Mouse (Mus musculus) right cerebral cortex, postnatal 25 days (tissue): ENCODE data around the gene Pole4.

Source experiments
- DNase-seq: peaks from one replicate; pipeline ENCODE4 v3.0.0; 2022

Gene Pole4

GRCm38 (mm10) chr6:82705221-82705620 lies at the start of gene Pole4:
Gene Pole4 (minus strand): TSS chr6:82705365.
- DNase-seq, result no peak

GRCm38 (mm10) chr6:82754769-82755168 lies 49.6 kb upstream of the Pole4 start:
- no peak for DNase-seq

GRCm38 (mm10) chr6:82753638-82754361 lies 48.6 kb upstream of the Pole4 start:
- no peak for DNase-seq

DNA sequence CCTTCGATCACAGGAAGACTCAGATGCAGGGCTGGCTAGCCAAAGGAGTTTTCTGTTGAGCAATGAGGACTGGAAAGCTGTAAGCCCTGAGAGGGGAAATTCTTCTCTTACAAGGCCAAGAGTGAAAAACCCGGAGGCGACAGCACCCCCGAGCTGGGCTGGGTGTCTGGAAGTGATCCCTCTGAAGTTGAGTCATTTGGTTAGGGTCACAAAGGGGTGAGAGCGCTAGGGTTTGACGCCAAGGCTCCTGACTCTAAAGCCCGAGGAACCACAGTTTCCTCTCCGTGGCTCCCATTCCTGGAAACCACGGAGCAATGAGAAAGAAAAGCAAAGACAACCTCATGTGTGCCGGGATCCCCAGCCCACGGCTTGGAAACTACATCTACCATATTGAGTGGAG lies 47.9 kb upstream of the Pole4 start:
- no peak for DNase-seq

DNA sequence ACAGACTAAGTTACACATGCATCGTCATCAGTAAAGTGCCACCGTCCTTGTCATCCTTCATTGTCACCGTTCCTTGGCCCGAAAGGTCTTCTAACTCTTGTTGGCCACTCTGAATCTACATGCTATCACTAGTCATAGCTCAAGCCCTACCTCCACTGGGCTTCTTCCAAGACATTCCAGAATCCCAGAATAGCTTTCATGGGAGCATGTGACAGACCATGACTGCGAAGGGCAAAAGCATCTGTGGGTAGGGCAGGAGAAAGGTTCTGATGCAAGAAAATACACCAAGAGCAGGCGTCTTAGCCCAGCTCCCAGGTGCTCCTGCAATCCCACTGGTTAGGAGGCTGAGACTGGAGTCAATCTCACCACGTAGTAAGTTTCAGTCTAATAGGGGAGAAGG lies 46.6 kb upstream of the Pole4 start:
- DNase-seq, result no peak

GRCm38 (mm10) chr6:82751031-82751430 lies 45.9 kb upstream of the Pole4 start:
- DNase-seq, result no peak

- DNase-seq, result no peak
Observed at GRCm38 (mm10) chr6:82750063-82750462, 44.9 kb upstream of the Pole4 start.

DNA sequence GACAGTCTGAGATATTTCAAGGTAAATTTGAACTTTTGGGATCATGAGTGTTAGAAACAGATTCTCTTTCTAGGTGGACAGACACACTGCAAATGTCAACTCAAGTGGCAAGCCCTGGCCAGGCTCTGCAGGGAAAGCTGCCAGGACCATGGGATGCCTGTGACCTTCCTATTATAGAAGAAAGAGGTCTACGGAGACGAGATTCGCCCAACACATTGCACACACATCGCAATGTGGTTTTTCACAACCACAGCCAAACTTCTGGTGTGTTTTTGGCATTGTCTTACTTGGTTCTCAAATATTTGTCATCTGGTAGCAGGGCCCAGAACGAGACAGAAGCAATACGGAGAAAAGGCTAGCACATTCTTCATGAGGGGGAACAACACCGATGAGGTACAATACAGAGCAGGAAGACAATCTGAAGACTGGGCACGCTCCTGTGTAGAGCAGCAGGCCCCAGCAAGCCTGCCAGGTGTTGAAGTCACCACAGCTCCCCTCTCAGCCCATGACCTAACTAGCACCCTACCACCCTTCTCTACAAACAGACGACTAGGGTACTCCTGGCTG lies 43.0 kb upstream of the Pole4 start:
- no peak for DNase-seq

GRCm38 (mm10) chr6:82747085-82747484 lies 41.9 kb upstream of the Pole4 start:
- no peak for DNase-seq

- no peak for DNase-seq
Observed at GRCm38 (mm10) chr6:82744553-82744952, 39.4 kb upstream of the Pole4 start.

- DNase-seq, result no peak
Observed at GRCm38 (mm10) chr6:82741518-82741880, 36.3 kb upstream of the Pole4 start.

DNA sequence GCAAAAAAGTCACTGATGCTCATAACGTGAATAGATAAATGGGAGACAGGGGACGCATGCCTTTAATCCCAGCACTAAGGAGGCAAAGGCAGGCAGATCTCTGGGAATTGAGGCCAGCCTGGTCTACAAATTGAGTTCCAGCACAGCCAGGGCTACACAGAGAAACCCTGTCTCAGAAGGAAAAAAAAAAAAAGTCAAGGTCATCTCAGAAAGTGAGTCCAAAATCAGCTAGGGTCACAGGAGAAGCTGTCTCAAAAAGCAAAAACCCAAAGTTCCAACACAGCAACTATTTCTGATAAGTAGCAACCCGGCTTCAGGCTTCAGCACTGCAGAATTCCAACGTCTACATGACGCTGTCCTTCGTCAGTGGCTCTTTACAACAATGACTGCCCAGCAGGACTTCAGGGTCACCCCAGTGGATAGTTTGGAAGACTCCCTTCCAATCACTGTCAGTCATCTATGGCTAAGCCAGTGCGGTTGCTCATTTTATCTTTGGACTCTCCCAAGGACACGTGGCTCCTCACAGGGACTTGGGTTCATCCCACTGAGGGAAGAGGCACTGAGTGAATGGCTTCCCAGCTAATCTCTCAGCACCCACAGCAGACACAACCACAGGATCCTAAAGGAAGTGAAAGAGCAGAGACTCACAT lies 35.8 kb upstream of the Pole4 start:
- DNase-seq, result no peak

DNA sequence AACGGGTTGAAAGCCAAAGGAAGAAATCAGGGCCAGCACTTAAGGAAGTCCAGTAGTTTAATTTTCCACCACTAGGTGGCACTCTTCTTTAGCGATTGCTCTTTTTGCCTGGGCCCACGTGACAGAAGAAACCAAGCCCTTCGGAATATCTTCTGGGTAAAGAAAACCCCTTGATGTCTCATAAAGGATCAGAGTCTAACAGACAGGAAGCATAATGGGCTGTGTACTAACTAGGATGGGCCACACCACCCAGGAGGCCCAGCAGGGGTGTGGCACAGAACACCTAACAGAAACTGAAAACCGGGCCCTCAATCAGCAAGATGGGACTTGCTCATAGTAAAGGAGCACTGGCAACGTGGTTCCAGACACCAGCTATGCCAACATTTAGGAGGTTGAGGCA lies 35.1 kb upstream of the Pole4 start:
- DNase-seq, result peak; percentile 13

DNA sequence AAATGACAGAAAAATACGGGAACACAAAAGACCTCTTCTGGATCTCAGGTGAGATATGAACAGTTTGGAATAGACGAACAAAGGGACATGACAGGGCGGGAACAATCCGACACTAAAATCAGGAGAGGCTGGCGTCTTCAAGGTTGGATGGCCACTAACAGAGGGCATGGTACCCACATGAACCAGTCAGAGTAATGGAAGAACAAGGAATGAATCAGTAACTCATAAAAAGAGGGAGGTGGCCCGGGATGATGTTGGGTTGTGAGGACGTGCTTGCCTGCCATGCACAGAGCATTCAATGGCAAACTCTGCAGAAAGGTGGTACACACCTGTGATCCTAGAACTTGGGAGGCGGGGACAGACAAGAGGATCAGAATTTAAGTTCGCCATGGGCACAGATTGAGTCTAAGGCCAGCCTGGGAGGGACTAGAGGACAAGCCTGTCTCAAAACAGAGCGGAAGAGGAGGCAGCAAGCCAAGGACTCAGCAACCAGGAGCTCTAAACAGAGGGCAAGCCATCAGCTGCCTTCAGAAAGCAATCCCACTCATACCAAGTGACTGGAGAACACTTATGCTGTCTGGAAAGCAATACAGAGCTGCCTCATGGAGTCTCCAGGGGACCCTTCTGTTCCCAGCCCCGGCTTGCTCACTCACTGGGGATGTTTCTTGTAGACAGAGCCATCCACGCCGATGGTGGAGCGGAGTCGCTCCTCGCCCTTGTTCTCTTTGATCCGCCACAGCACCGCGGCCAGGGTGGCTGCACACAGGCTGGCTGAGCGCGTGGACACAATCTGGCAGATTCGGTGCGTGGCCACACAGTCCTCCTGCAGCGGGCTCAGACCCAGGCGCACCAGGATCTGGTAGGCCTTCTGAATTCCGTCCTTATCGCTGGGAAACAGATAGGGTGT lies 32.7 kb upstream of the Pole4 start:
- DNase-seq, result no peak

DNA sequence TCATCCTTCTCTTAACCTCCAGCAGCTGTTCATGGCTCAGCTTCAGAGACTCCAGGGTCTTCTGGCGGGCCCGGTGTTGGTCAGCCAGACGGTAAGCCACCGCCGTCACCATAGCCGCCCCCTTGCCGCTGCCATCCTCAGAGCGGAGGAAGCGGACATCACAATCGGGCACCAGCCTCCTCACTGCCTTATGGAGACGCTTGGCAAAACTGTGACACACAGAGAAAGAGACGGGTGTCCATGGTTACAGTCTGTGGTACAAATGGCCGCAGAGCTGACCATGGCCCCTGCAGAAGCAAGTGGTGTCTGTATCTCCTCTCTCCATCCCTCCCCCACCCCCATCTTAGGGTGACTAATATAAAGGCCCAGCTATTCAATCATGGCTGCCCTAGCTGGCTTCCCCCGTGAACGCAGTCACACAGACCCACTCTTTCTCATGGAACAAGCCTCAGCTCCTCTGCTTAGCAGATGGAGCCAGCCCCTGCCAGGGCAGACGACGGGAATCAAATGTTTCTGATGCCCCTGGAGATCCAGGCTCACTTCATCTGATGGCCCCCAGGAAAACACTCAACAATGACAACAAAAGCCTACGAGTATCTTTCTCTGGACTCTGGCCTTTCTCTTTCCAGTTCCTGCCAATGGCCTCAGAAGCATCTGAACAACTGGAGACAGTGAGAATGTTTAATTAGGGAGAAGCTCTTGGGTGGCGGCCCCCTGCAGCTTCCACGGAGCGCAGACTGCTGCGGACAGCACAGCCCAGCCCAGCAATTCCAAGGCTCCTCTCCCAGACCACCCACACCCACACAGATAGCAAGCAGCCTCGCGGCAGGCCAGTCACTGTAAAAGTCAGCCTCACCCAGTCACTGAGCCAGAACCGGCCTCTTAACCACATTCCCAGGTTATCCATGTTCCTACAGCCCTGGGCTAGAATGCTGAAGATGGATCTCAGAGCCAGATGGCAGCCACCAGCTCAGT lies 31.7 kb upstream of the Pole4 start:
- DNase-seq, result no peak

- no peak for DNase-seq
Observed at GRCm38 (mm10) chr6:82735347-82735746, 30.2 kb upstream of the Pole4 start.

DNA sequence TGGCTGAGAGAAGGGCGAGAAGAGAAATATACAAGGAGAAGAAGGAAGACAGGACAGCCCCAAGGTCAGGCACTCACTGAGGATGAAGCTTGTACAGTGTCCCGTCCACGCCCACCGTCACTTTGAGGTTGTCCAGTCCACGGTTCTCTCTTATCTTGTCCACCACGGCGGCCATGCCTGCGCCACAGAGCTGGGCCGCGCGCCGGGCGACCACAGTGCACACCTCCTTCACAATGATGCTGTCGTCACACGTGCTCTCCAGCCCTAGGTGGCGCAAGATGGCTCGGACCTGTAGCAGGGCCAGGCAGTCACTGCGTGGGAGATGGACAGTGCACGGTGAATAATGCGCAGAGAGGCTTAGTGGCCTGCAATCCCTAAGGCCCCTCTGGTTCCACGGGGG lies 23.5 kb upstream of the Pole4 start:
- no peak for DNase-seq

DNA sequence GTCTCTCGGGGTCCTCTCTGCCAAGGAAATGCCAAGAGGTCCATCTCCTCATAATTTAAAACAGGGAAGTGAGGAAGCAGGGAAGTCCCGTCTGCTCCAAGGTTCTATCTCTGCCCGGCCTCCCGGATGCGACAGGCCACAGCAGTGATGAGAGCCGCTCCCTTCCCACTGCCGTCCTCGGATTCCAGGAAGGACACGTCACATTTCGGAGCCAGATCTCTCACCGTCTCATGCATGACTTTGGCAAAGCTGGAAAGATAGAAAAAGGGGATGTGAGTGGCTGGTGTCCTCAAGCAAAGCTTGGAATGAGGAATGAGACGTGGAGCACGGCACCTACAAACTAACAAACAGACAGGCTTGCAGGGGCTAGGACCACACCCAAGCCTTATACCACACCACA lies 22.0 kb upstream of the Pole4 start:
- DNase-seq, result no peak

DNA sequence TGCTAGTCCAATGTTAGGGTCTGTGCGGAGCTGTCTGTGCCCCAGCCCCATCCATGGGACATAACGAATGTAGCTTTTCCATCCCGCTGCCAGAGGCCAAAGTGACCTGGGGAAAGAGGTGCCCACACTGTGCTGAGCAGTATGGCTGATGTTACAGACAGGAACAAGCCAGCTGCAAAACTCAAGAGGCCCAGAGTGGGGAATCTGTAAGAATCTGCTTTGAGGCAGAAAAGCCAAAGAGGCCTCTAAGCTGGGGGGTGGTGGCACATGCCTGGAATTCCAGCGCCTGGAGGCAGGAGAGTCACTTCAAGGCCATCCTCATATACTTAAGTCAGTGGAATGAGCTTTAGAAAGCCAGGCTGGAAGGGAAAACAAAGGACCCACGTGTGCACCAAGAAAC lies 18.2 kb upstream of the Pole4 start:
- no peak for DNase-seq

GRCm38 (mm10) chr6:82716126-82716525 lies 11.0 kb upstream of the Pole4 start:
- no peak for DNase-seq

DNA sequence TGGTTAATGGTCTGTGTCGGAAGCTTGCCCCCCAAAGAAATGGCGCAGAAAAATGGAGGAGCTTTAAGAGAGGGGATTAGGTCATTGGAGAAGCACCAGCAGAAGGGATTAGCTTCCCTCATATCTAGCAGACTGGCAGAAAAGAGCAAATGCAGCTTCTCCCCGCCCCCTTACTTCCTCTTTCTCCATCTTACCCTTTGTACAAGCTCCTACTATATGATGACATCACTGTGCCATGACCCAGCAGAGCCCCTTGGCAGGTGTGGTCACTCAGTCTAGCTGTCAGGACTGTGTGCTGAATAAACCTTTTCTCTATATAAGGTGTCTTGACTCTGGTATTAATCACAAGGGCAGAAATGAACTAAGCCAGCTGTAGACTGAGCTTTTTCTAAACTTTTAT lies 10.5 kb upstream of the Pole4 start:
- DNase-seq, result no peak

- peak; percentile 47 for DNase-seq
Observed at GRCm38 (mm10) chr6:82715253-82715652, 10.1 kb upstream of the Pole4 start.
